Mouse (Mus musculus) hindbrain, embryonic 15.5 days (tissue): ENCODE results near the gene Olfr1204. TPM values are rescaled to one million over a fixed set of nuclear protein-coding genes. Genes with fewer than 3 reads are reported as not detected.

Experiments
- ATAC-seq: fragments of 200-750 bp; cut with Nextera tagmentation; 2 replicates; pipeline ENCODE4 v1.8.0; 2017; ENCODE audit warnings: low read depth, moderate number of reproducible peaks, moderate TSS enrichment; ENCODE audit not compliant: low FRiP score
- H3K27ac ChIP-seq: fragments of 300-500 bp; sonication (generic); replicated peaks from 2 replicates; pipeline ENCODE4 v1.5.1; 2015; ENCODE audit warnings: mild to moderate bottlenecking, inconsistent platforms
- H3K27me3 ChIP-seq: fragments of 300-500 bp; sonication (generic); 2 replicates; pipeline ENCODE4 v1.6.1; 2015; ENCODE audit warnings: control low read depth, inconsistent platforms
- H3K36me3 ChIP-seq: fragments of 300-500 bp; sonication (generic); 2 replicates; pipeline ENCODE4 v1.6.1; 2015; ENCODE audit warnings: control low read depth, inconsistent platforms
- H3K4me1 ChIP-seq: fragments of 300-500 bp; sonication (generic); replicated peaks from 2 replicates; pipeline ENCODE4 v1.6.1; 2015; ENCODE audit warnings: control low read depth, inconsistent platforms
- H3K4me2 ChIP-seq: fragments of 300-500 bp; sonication (generic); 2 replicates; pipeline ENCODE4 v1.6.1; 2015; ENCODE audit warnings: moderate library complexity, mild to moderate bottlenecking, inconsistent platforms
- H3K4me3 ChIP-seq: fragments of 300-500 bp; sonication (generic); 2 replicates; pipeline ENCODE4 v1.5.1; 2015; ENCODE audit warnings: mild to moderate bottlenecking, inconsistent platforms
- H3K9ac ChIP-seq: fragments of 300-500 bp; sonication (generic); 2 replicates; pipeline ENCODE4 v1.6.1; 2015; ENCODE audit warnings: inconsistent platforms
- H3K9me3 ChIP-seq: fragments of 300-500 bp; sonication (generic); 2 replicates; pipeline ENCODE4 v1.6.1; 2016; ENCODE audit warnings: control low read depth, inconsistent platforms
- WGBS: fragments of 180-500 bp; shearing (Covaris S2); methylation state at CpG from one replicate; pipeline ENCODE4 v1.1.7; 2015; 5-methylcytosine and 5-hydroxymethylcytosine counted together
- polyA plus RNA-seq: library from polyadenylated mRNA; unstranded; fragments of >200 nt; fragmentation: Nextera tagmentation; extraction: Ambion mirVana; gene quantifications from 2 replicates; pipeline ENCODE4 v1.2.1, GENCODE M21; 2015

The Olfr1204 gene
- polyA plus RNA-seq, result not detected in 2 replicates

- Histone ChIP-seq H3K27me3 (no peaks in the 10 kb centered on the region), H3K4me3 (no peak within 1 kb of the TSS), H3K4me2 (no peak within 1 kb of the TSS), H3K9me3 (no peaks in the 10 kb centered on the region), H3K9ac (no peak within 1 kb of the TSS), H3K27ac (no peak within 1 kb of the TSS), H3K4me1 (no peaks in the 10 kb centered on the region), H3K36me3 (no peaks in the 10 kb centered on the region)
- ATAC-seq, result no peak
- WGBS, result 88% methylated on average over 1 of the region's 1 CpGs
Measured at GRCm38 (mm10) chr2:88848992-88849391, at the start of gene Olfr1204. Olfr1204 (plus strand) TSS chr2:88849292.

- Histone ChIP-seq H3K4me1 (no peaks in the 10 kb centered on the region), H3K4me2 (no peak within 1 kb of the TSS), H3K9me3 (no peaks in the 10 kb centered on the region), H3K27me3 (no peaks in the 10 kb centered on the region), H3K36me3 (no peaks in the 10 kb centered on the region), H3K9ac (no peak within 1 kb of the TSS), H3K27ac (no peak within 1 kb of the TSS), H3K4me3 (no peak within 1 kb of the TSS)
- 80% methylated on average over 1 of the region's 1 CpGs for WGBS
- no peak for ATAC-seq
Measured at GRCm38 (mm10) chr2:88814196-88814595, 34.9 kb upstream of the Olfr1204 start, which contains the start of gene Olfr1202. Olfr1202 (plus strand) TSS chr2:88814496.

DNA sequence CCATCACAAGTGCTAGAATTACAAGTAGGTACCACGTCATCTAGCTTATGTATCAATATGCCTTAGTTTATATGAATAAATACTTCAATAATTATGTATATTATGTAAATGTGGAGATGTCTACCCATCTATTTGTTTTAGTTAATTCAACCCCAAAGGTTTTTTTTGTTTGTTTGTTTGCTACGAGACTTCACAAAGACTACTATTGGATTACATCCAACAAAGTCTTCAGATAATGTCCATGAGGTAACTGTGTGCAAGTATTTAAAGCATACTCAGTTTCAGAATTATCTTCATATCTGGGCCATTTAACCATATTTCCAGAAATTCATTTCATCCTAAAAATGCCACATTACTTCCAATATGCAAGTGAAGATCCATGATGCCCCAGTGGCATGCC, 19.7 kb upstream of the Olfr1204 start, which contains the start of gene Olfr1205:
Gene Olfr1205, plus strand, starts transcription at position 301 of the 400 bp plus-strand sequence.
- ATAC-seq, result no peak
- H3K9me3 ChIP-seq, result no peaks in the 10 kb centered on the region
- H3K4me3 ChIP-seq, result no peak within 1 kb of the TSS
- H3K27ac ChIP-seq, result no peak within 1 kb of the TSS
- no peaks in the 10 kb centered on the region for H3K36me3 ChIP-seq
- WGBS, result 90% methylated on average over 2 of the region's 2 CpGs
- H3K27me3 ChIP-seq, result no peaks in the 10 kb centered on the region
- H3K9ac ChIP-seq, result no peak within 1 kb of the TSS
- no peak within 1 kb of the TSS for H3K4me2 ChIP-seq
- H3K4me1 ChIP-seq, result no peaks in the 10 kb centered on the region

GRCm38 (mm10) chr2:88838477-88838876, 10.6 kb upstream of the Olfr1204 start:
- 73% methylated on average over 2 of the region's 2 CpGs for whole genome bisulfite sequencing
- Histone ChIP-seq H3K9ac (no peak overlapping the region), H3K4me3 (no peak overlapping the region), H3K9me3 (no peaks in the 10 kb centered on the region), H3K36me3 (no peaks in the 10 kb centered on the region), H3K4me2 (no peak overlapping the region), H3K27ac (no peak overlapping the region), H3K27me3 (no peaks in the 10 kb centered on the region), H3K4me1 (no peaks in the 10 kb centered on the region)
- no peak for ATAC-seq

DNA sequence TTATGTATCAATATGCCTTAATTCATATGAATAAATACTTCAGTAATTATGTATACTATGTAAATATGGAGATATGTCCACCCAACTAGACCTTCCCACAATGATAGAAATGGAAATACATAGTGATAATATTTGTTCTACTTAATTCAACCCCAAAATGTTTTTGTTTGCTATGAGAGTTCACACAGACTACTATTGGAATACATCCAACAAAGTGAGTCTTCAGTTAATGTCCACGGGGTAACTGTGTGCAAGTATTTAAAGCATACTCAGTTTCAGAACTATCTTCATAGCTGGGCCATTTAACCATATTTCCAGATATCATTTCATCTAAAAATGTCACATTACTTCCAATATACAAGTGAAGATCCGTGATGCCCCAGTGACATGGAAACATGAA, 13.8 kb downstream of the Olfr1204 start, which contains the start of gene Olfr1206:
Gene Olfr1206, plus strand, starts transcription at position 301 of the 400 bp plus-strand sequence.
- H3K9ac ChIP-seq, result no peak within 1 kb of the TSS
- H3K4me2 ChIP-seq, result no peak within 1 kb of the TSS
- H3K36me3 ChIP-seq, result no peaks in the 10 kb centered on the region
- H3K27ac ChIP-seq, result no peak within 1 kb of the TSS
- H3K9me3 ChIP-seq, result no peaks in the 10 kb centered on the region
- no peak for ATAC-seq
- no peaks in the 10 kb centered on the region for H3K4me1 ChIP-seq
- 84% methylated on average over 2 of the region's 2 CpGs for WGBS
- H3K27me3 ChIP-seq, result no peaks in the 10 kb centered on the region
- H3K4me3 ChIP-seq, result no peak within 1 kb of the TSS

GRCm38 (mm10) chr2:88902211-88902610, 53.1 kb downstream of the Olfr1204 start, which contains the start of gene Olfr1208:
Olfr1208 (minus strand) TSS chr2:88902311.
- Histone ChIP-seq H3K9me3 (no peaks in the 10 kb centered on the region), H3K4me2 (no peak within 1 kb of the TSS), H3K27me3 (no peaks in the 10 kb centered on the region), H3K9ac (no peak within 1 kb of the TSS), H3K36me3 (no peaks in the 10 kb centered on the region), H3K4me3 (no peak within 1 kb of the TSS), H3K4me1 (no peaks in the 10 kb centered on the region), H3K27ac (no peak within 1 kb of the TSS)
- ATAC-seq, result no peak

Other genes starting within 250 kb of the Olfr1204 start
- not detected in 2 replicates for gene Olfr1191-ps1, start 208.8 kb upstream of the Olfr1204 start, polyA plus RNA-seq
- gene Olfr1192-ps1, start 200.8 kb upstream of the Olfr1204 start, polyA plus RNA-seq, result not detected in 2 replicates
- not detected in 2 replicates for gene Olfr1193, start 173.7 kb upstream of the Olfr1204 start, polyA plus RNA-seq
- not detected in 2 replicates for gene Olfr1195, start 160.1 kb upstream of the Olfr1204 start, polyA plus RNA-seq
- gene Olfr1196, start 144.7 kb upstream of the Olfr1204 start, polyA plus RNA-seq, result not detected in 2 replicates
- not detected in 2 replicates for gene Olfr1197, start 116.9 kb upstream of the Olfr1204 start, polyA plus RNA-seq
- gene Olfr1198, start 97.9 kb upstream of the Olfr1204 start, polyA plus RNA-seq, result not detected in 2 replicates
- not detected in 2 replicates for gene Olfr1199, start 88.8 kb upstream of the Olfr1204 start, polyA plus RNA-seq
- gene Olfr1200, start 78.8 kb upstream of the Olfr1204 start, polyA plus RNA-seq, result not detected in 2 replicates
- gene Olfr1201, start 56.3 kb upstream of the Olfr1204 start, polyA plus RNA-seq, result not detected in 2 replicates
- gene Olfr1202, start 34.8 kb upstream of the Olfr1204 start, polyA plus RNA-seq, result 0.04 TPM in 1 of 2 replicates, not detected in the other
- gene Olfr1205, start 19.6 kb upstream of the Olfr1204 start, polyA plus RNA-seq, result not detected in 2 replicates
- not detected in 2 replicates for gene Olfr1206, start 13.9 kb downstream of the Olfr1204 start, polyA plus RNA-seq
- gene Olfr1208, start 53.0 kb downstream of the Olfr1204 start, polyA plus RNA-seq, result not detected in 2 replicates
- not detected in 2 replicates for gene Olfr1209, start 65.9 kb downstream of the Olfr1204 start, polyA plus RNA-seq
- not detected in 2 replicates for gene Olfr1211, start 88.8 kb downstream of the Olfr1204 start, polyA plus RNA-seq
- gene Olfr1212, start 104.7 kb downstream of the Olfr1204 start, polyA plus RNA-seq, result not detected in 2 replicates
- not detected in 2 replicates for gene Gm13762, start 131.0 kb downstream of the Olfr1204 start, polyA plus RNA-seq
- gene Olfr1214, start 143.4 kb downstream of the Olfr1204 start, polyA plus RNA-seq, result not detected in 2 replicates
- not detected in 2 replicates for gene Olfr1215, start 157.7 kb downstream of the Olfr1204 start, polyA plus RNA-seq
- gene Olfr1216, start 169.0 kb downstream of the Olfr1204 start, polyA plus RNA-seq, result not detected in 2 replicates
- not detected in 2 replicates for gene Olfr1217, start 182.8 kb downstream of the Olfr1204 start, polyA plus RNA-seq
- not detected in 2 replicates for gene Olfr1218, start 211.9 kb downstream of the Olfr1204 start, polyA plus RNA-seq
- not detected in 2 replicates for gene Olfr1219, start 234.2 kb downstream of the Olfr1204 start, polyA plus RNA-seq